Mouse (Mus musculus): ENCODE data around the gene Map3k6. TPM values are rescaled to one million over a fixed set of nuclear protein-coding genes. Genes with fewer than 3 reads are reported as not detected.

Map3k6 gene
- polyA plus RNA-seq, 2 experiments: 7.5 to 10.4 TPM

- no peak overlapping the region for H3K4me3 ChIP-seq (replicated peaks; ENCODE audit: low read length)
- no peak for TF ChIP-seq POLR2A (IDR thresholded peaks at IDR 0.05; ENCODE audit: borderline replicate concordance, extremely low read depth, insufficient read depth, insufficient read length)
- peak overlapping the region; percentile 2; the same call in 1 of the 2 replicates for H3K9ac ChIP-seq (ENCODE audit: low read depth, low read length, severe bottlenecking)
- peak; percentile 12 for ATAC-seq (ENCODE audit: low FRiP score, low read depth)
- peak overlapping the region; percentile 17; the same call in 1 of the 2 replicates for H3K4me2 ChIP-seq (replicated peaks; ENCODE audit: low read depth, low read length, severe bottlenecking)
- H3K27ac ChIP-seq (replicated peaks; ENCODE audit: low read depth, low read length): peak overlapping the region; percentile 79
- H3K27me3 ChIP-seq (ENCODE audit: control insufficient read depth, insufficient read depth, low read length): no peaks in the 10 kb centered on the region
- H3K4me1 ChIP-seq (ENCODE audit: control insufficient read depth, insufficient read depth, low read length): peaks cover 51% of the 10 kb centered on the region
- no peaks in the 10 kb centered on the region for H3K9me3 ChIP-seq (ENCODE audit: control insufficient read depth, low read length)
- WGBS: 6% methylated on average over 3 of the region's 5 CpGs
- peaks cover 44% of the 10 kb centered on the region for H3K36me3 ChIP-seq (ENCODE audit: control insufficient read depth, insufficient read depth, low read length)
- DNase-seq (ENCODE audit: low spot score): no peak
Measured at GRCm38 (mm10) chr4:133197355-133197754, 43.3 kb upstream of the Map3k6 start.

- Histone ChIP-seq H3K27ac (replicated peaks; ENCODE audit: low read depth, low read length) (peak overlapping the region; percentile 79), H3K27me3 (ENCODE audit: control insufficient read depth, insufficient read depth, low read length) (no peaks in the 10 kb centered on the region), H3K9ac (ENCODE audit: low read depth, low read length, severe bottlenecking) (no peak overlapping the region; the same call in 1 of the 2 replicates), H3K9me3 (ENCODE audit: control insufficient read depth, low read length) (no peaks in the 10 kb centered on the region), H3K36me3 (ENCODE audit: control insufficient read depth, insufficient read depth, low read length) (peaks cover 39% of the 10 kb centered on the region), H3K4me2 (replicated peaks; ENCODE audit: low read depth, low read length, severe bottlenecking) (peak overlapping the region; percentile 17; the same call in 1 of the 2 replicates), H3K4me3 (replicated peaks; ENCODE audit: low read length) (no peak overlapping the region), H3K4me1 (ENCODE audit: control insufficient read depth, insufficient read depth, low read length) (peaks cover 51% of the 10 kb centered on the region)
- ATAC-seq (ENCODE audit: low FRiP score, low read depth) (peak; percentile 58), DNase-seq (ENCODE audit: low spot score) (peak; percentile 73)
- WGBS: 9% methylated on average over 13 of the region's 13 CpGs
- TF ChIP-seq POLR2A (IDR thresholded peaks at IDR 0.05; ENCODE audit: borderline replicate concordance, extremely low read depth, insufficient read depth, insufficient read length): no peak
Measured at GRCm38 (mm10) chr4:133197801-133198286, 42.8 kb upstream of the Map3k6 start.

- no peak for TF ChIP-seq POLR2A (IDR thresholded peaks at IDR 0.05; ENCODE audit: borderline replicate concordance, extremely low read depth, insufficient read depth, insufficient read length)
- ATAC-seq (ENCODE audit: low FRiP score, low read depth) (peak; percentile 8; the same call in 1 of the 2 replicates), DNase-seq (ENCODE audit: low spot score) (no peak)
- Histone ChIP-seq H3K4me3 (replicated peaks; ENCODE audit: low read length) (no peak overlapping the region), H3K9me3 (ENCODE audit: control insufficient read depth, low read length) (no peaks in the 10 kb centered on the region), H3K4me1 (ENCODE audit: control insufficient read depth, insufficient read depth, low read length) (peaks cover 53% of the 10 kb centered on the region), H3K4me2 (replicated peaks; ENCODE audit: low read depth, low read length, severe bottlenecking) (peak overlapping the region; percentile 17; the same call in 1 of the 2 replicates), H3K27me3 (ENCODE audit: control insufficient read depth, insufficient read depth, low read length) (no peaks in the 10 kb centered on the region), H3K36me3 (ENCODE audit: control insufficient read depth, insufficient read depth, low read length) (peaks cover 32% of the 10 kb centered on the region), H3K27ac (replicated peaks; ENCODE audit: low read depth, low read length) (peak overlapping the region; percentile 79), H3K9ac (ENCODE audit: low read depth, low read length, severe bottlenecking) (no peak overlapping the region)
- WGBS: 12% methylated on average over 16 of the region's 19 CpGs
Measured at GRCm38 (mm10) chr4:133198337-133199180, 42.1 kb upstream of the Map3k6 start.

GRCm38 (mm10) chr4:133199743-133200142, 40.9 kb upstream of the Map3k6 start:
- Histone ChIP-seq H3K4me3 (replicated peaks; ENCODE audit: low read length) (no peak overlapping the region), H3K4me1 (ENCODE audit: control insufficient read depth, insufficient read depth, low read length) (peaks cover 59% of the 10 kb centered on the region), H3K36me3 (ENCODE audit: control insufficient read depth, insufficient read depth, low read length) (peaks cover 20% of the 10 kb centered on the region), H3K27me3 (ENCODE audit: control insufficient read depth, insufficient read depth, low read length) (no peaks in the 10 kb centered on the region), H3K4me2 (replicated peaks; ENCODE audit: low read depth, low read length, severe bottlenecking) (no peak overlapping the region), H3K9ac (ENCODE audit: low read depth, low read length, severe bottlenecking) (no peak overlapping the region), H3K9me3 (ENCODE audit: control insufficient read depth, low read length) (no peaks in the 10 kb centered on the region), H3K27ac (replicated peaks; ENCODE audit: low read depth, low read length) (peak overlapping the region; percentile 53; the same call in 1 of the 2 replicates)
- no peak for ATAC-seq (ENCODE audit: low FRiP score, low read depth)
- WGBS: 41% methylated on average over 6 of the region's 6 CpGs
- TF ChIP-seq POLR2A (IDR thresholded peaks at IDR 0.05; ENCODE audit: borderline replicate concordance, extremely low read depth, insufficient read depth, insufficient read length): no peak
- no peak for DNase-seq (ENCODE audit: low spot score)

- peak overlapping the region; percentile 41; the same call in 1 of the 2 replicates for H3K9ac ChIP-seq (ENCODE audit: low read depth, low read length, severe bottlenecking)
- peak overlapping the region; percentile 53; the same call in 1 of the 2 replicates for H3K27ac ChIP-seq (replicated peaks; ENCODE audit: low read depth, low read length)
- H3K4me3 ChIP-seq (replicated peaks; ENCODE audit: low read length): no peak overlapping the region
- 0 out of 2 replicates have a peak overlapping the region, but pooled peaks have one; percentile 20 for H3K4me2 ChIP-seq (replicated peaks; ENCODE audit: low read depth, low read length, severe bottlenecking)
- no peak for ATAC-seq (ENCODE audit: low FRiP score, low read depth)
- H3K36me3 ChIP-seq (ENCODE audit: control insufficient read depth, insufficient read depth, low read length): peaks cover 18% of the 10 kb centered on the region
- peaks cover 59% of the 10 kb centered on the region for H3K4me1 ChIP-seq (ENCODE audit: control insufficient read depth, insufficient read depth, low read length)
- peak; percentile 67 for DNase-seq (ENCODE audit: low spot score)
- WGBS: 41% methylated on average over 20 of the region's 21 CpGs
- H3K9me3 ChIP-seq (ENCODE audit: control insufficient read depth, low read length): no peaks in the 10 kb centered on the region
- H3K27me3 ChIP-seq (ENCODE audit: control insufficient read depth, insufficient read depth, low read length): no peaks in the 10 kb centered on the region
- TF ChIP-seq POLR2A (IDR thresholded peaks at IDR 0.05; ENCODE audit: borderline replicate concordance, extremely low read depth, insufficient read depth, insufficient read length): no peak
Measured at GRCm38 (mm10) chr4:133200343-133200742, 40.3 kb upstream of the Map3k6 start.
